8 mouse cellular contexts compared by ENCODE assay signal in genomic region chr17:78455114-78455513, GRCm38 (mm10). TPM values are rescaled to one million over a fixed set of nuclear protein-coding genes. Genes with fewer than 3 reads are reported as not detected.
DNase-seq lines count a peak whose midpoint lies in the region; ATAC-seq lines count a peak whose summit lies in the region.

No protein-coding gene starts in this region.

- DNase-seq in midbrain, embryonic 10.5 days (ENCODE audit: low spot score) = peak; percentile 70
- peak; percentile 78 for DNase-seq in cerebellum, adult 8-10 months
- DNase-seq in left cerebral cortex, adult 8-10 months (ENCODE audit: low spot score in 2 of 2) = peak; percentile 28 to 45
- DNase-seq in spleen, postnatal 14 days (ENCODE audit: low spot score in 2 of 2) = peak; percentile 53 to 72

- no peaks in the 10 kb centered on the region; the same call in 1 of the 2 replicates for H3K9me3 ChIP-seq in midbrain, embryonic 10.5 days (replicated peaks)
- H3K9me3 ChIP-seq in midbrain, embryonic 16.5 days (replicated peaks; ENCODE audit: control insufficient read depth, low read length, poor library complexity, severe bottlenecking) = no peaks in the 10 kb centered on the region
- no peaks in the 10 kb centered on the region for H3K9me3 ChIP-seq in intestine, embryonic 15.5 days
- no peaks in the 10 kb centered on the region for H3K9me3 ChIP-seq in midbrain, embryonic 13.5 days

- H3K9ac ChIP-seq in midbrain, embryonic 16.5 days (ENCODE audit: low read depth, low read length) = no peak overlapping the region
- no peak overlapping the region for H3K9ac ChIP-seq in intestine, embryonic 15.5 days
- no peak overlapping the region for H3K9ac ChIP-seq in midbrain, embryonic 13.5 days (replicated peaks)

- H3K27me3 ChIP-seq in midbrain, embryonic 10.5 days (ENCODE audit: low read depth, poor library complexity, severe bottlenecking) = no peaks in the 10 kb centered on the region
- H3K27me3 ChIP-seq in midbrain, embryonic 16.5 days (ENCODE audit: control insufficient read depth, insufficient read depth, low read depth, low read length) = no peaks in the 10 kb centered on the region
- H3K27me3 ChIP-seq in intestine, embryonic 15.5 days (replicated peaks) = no peaks in the 10 kb centered on the region
- no peaks in the 10 kb centered on the region for H3K27me3 ChIP-seq in midbrain, embryonic 13.5 days

- no peaks in the 10 kb centered on the region for H3K36me3 ChIP-seq in midbrain, embryonic 10.5 days
- H3K36me3 ChIP-seq in midbrain, embryonic 16.5 days (ENCODE audit: control insufficient read depth, insufficient read depth, low read length) = no peaks in the 10 kb centered on the region
- H3K36me3 ChIP-seq in intestine, embryonic 15.5 days = no peaks in the 10 kb centered on the region
- no peaks in the 10 kb centered on the region for H3K36me3 ChIP-seq in midbrain, embryonic 13.5 days

- H3K4me2 ChIP-seq in midbrain, embryonic 16.5 days (ENCODE audit: low read length) = no peak overlapping the region
- H3K4me2 ChIP-seq in intestine, embryonic 15.5 days (replicated peaks) = no peak overlapping the region
- no peak overlapping the region for H3K4me2 ChIP-seq in midbrain, embryonic 13.5 days (replicated peaks)

- H3K4me3 ChIP-seq in midbrain, embryonic 10.5 days = no peak overlapping the region
- no peak overlapping the region for H3K4me3 ChIP-seq in midbrain, embryonic 16.5 days (ENCODE audit: low read depth, low read length)
- H3K4me3 ChIP-seq in intestine, embryonic 15.5 days (replicated peaks) = no peak overlapping the region
- no peak overlapping the region for H3K4me3 ChIP-seq in midbrain, embryonic 13.5 days (replicated peaks)

- no peak for ATAC-seq in midbrain, embryonic 16.5 days
- peak; percentile 92 for ATAC-seq in frontal cortex, adult (ENCODE audit: low TSS enrichment)
- peak; percentile 68; the same call in 1 of the 2 replicates for ATAC-seq in intestine, embryonic 15.5 days
- ATAC-seq in midbrain, embryonic 13.5 days = peak; percentile 58

- H3K4me1 ChIP-seq in midbrain, embryonic 10.5 days = no peaks in the 10 kb centered on the region
- no peaks in the 10 kb centered on the region for H3K4me1 ChIP-seq in midbrain, embryonic 16.5 days (ENCODE audit: control insufficient read depth, insufficient read depth, low read length)
- no peaks in the 10 kb centered on the region for H3K4me1 ChIP-seq in intestine, embryonic 15.5 days (replicated peaks)
- H3K4me1 ChIP-seq in midbrain, embryonic 13.5 days (replicated peaks) = no peaks in the 10 kb centered on the region

- 42% methylated on average over 11 of the region's 11 CpGs for WGBS in midbrain, embryonic 10.5 days
- WGBS in midbrain, embryonic 16.5 days = 35% methylated on average over 11 of the region's 11 CpGs
- 43% methylated on average over 11 of the region's 11 CpGs for WGBS in intestine, embryonic 15.5 days
- WGBS in midbrain, embryonic 13.5 days = 42% methylated on average over 11 of the region's 11 CpGs

- H3K27ac ChIP-seq in midbrain, embryonic 10.5 days (replicated peaks) = no peak overlapping the region
- H3K27ac ChIP-seq in midbrain, embryonic 16.5 days (ENCODE audit: low read length) = no peak overlapping the region
- H3K27ac ChIP-seq in intestine, embryonic 15.5 days = no peak overlapping the region
- H3K27ac ChIP-seq in midbrain, embryonic 13.5 days = no peak overlapping the region

RNA-seq across cellular contexts. Expression of gene Fez2, which starts 37.2 kb away (rescaled TPM):
- 43.5 and 50.3 TPM in 2 replicates for polyA plus RNA-seq in midbrain, embryonic 10.5 days (2016; fragmentation: Nextera tagmentation; extraction: Ambion mirVana)
- 50.3 and 53.5 TPM in 2 replicates for polyA plus RNA-seq in midbrain, embryonic 16.5 days (2015; fragmentation: Nextera tagmentation; extraction: Ambion mirVana)
- 37.1 and 42.7 TPM in 2 replicates for polyA plus RNA-seq in intestine, embryonic 15.5 days (2015; fragmentation: Nextera tagmentation; extraction: Ambion mirVana)
- 10 to 100 TPM; 35.9 to 40.8 (median 39.5) TPM for total RNA-seq in left cerebral cortex, adult 8-10 months (2022)
- 35.3 and 38.1 TPM in 2 replicates for polyA plus RNA-seq in midbrain, embryonic 13.5 days (2015; fragmentation: Nextera tagmentation; extraction: Ambion mirVana)

RNA-seq across cellular contexts. Expression of gene Vit, which starts 52.8 kb away (rescaled TPM):
- polyA plus RNA-seq in midbrain, embryonic 10.5 days (2016; fragmentation: Nextera tagmentation; extraction: Ambion mirVana) = 9.7 and 11.3 TPM in 2 replicates
- polyA plus RNA-seq in midbrain, embryonic 16.5 days (2015; fragmentation: Nextera tagmentation; extraction: Ambion mirVana) = 13.1 and 15.1 TPM in 2 replicates
- polyA plus RNA-seq in intestine, embryonic 15.5 days (2015; fragmentation: Nextera tagmentation; extraction: Ambion mirVana) = 0.14 and 0.27 TPM in 2 replicates
- 1 to 10 TPM in 2 of 4 experiments, under 1 TPM in 2; 0.87 to 1.7 (median 1.3) TPM for total RNA-seq in left cerebral cortex, adult 8-10 months (2022)
- 14.6 and 16.1 TPM in 2 replicates for polyA plus RNA-seq in midbrain, embryonic 13.5 days (2015; fragmentation: Nextera tagmentation; extraction: Ambion mirVana)
